Mouse (Mus musculus): ENCODE measurements around the gene Ypel5. TPM values are rescaled to one million over a fixed set of nuclear protein-coding genes. Genes with fewer than 3 reads are reported as not detected.

The Ypel5 gene
- polyA plus RNA-seq (2015; fragmentation: Illumina TruSeq; extraction: RNeasy Lipid Tissue Mini Kit (QIAGEN cat#74804); ENCODE audit: low read depth, low replicate concordance) = 110 TPM

GRCm38 (mm10) chr17:72836158-72837115 is at the start of gene Ypel5:
Gene Ypel5 (plus strand): TSS chr17:72836453.

Other genes with a start within 250 kb of the Ypel5 start
- gene Alk, start 231.8 kb upstream of the Ypel5 start, polyA plus RNA-seq (2015; fragmentation: Illumina TruSeq; extraction: RNeasy Lipid Tissue Mini Kit (QIAGEN cat#74804); ENCODE audit: low read depth, low replicate concordance) = 4.0 TPM
- gene Lbh, start 81.9 kb downstream of the Ypel5 start, polyA plus RNA-seq (2015; fragmentation: Illumina TruSeq; extraction: RNeasy Lipid Tissue Mini Kit (QIAGEN cat#74804); ENCODE audit: low read depth, low replicate concordance) = 43.1 TPM